Mouse (Mus musculus) liver, embryonic 14.5 days (tissue): ENCODE results near the gene Tlx2. TPM values are rescaled to one million over a fixed set of nuclear protein-coding genes. Genes with fewer than 3 reads are reported as not detected.

Experiments
- ATAC-seq: fragments of 200-750 bp; cut with Nextera tagmentation; 2 replicates; pipeline ENCODE4 v1.8.0; 2017; ENCODE audit warnings: moderate number of reproducible peaks, mild to moderate bottlenecking, moderate library complexity; ENCODE audit not compliant: insufficient read depth
- DNase-seq, 3 experiments: peaks; one replicate each; pipeline ENCODE4 v3.0.0-alpha.2; 2012 to 2013; ENCODE audit warnings: low read depth in 3 of 3, low spot score in 3 of 3
- H3K27ac ChIP-seq: fragments of 300-500 bp; sonication (generic); 2 replicates; pipeline ENCODE4 v1.5.1; 2014; ENCODE audit warnings: moderate library complexity, mild to moderate bottlenecking, control low read depth, inconsistent platforms
- H3K27me3 ChIP-seq: fragments of 300-500 bp; sonication (generic); 2 replicates; pipeline ENCODE4 v1.6.1; 2014; ENCODE audit warnings: mild to moderate bottlenecking, low read length, moderate library complexity; ENCODE audit not compliant: control insufficient read depth, insufficient read depth
- H3K36me3 ChIP-seq: fragments of 300-500 bp; sonication (generic); replicated peaks from 2 replicates; pipeline ENCODE4 v1.6.1; 2014; ENCODE audit warnings: low read depth; ENCODE audit not compliant: control insufficient read depth, insufficient read depth
- H3K4me1 ChIP-seq, 2 experiments: fragments of 200-500 bp in 1 of 2; fragments of 300-500 bp in 1 of 2; sonication (generic) in 1 of 2; replicated peaks; 2 replicates each; pipeline ENCODE4 v1.6.1; 2012 to 2014; ENCODE audit warnings: antibody characterized with exemption in 1 of 2, inconsistent platforms in 1 of 2, low read length in 1 of 2; ENCODE audit not compliant: control insufficient read depth in 2 of 2, insufficient read depth in 2 of 2
- H3K4me2 ChIP-seq: fragments of 300-500 bp; sonication (generic); 2 replicates; pipeline ENCODE4 v1.6.1; 2014; ENCODE audit warnings: low read depth, mild to moderate bottlenecking, control low read depth, moderate library complexity
- H3K4me3 ChIP-seq, 2 experiments: fragments of 200-500 bp in 1 of 2; fragments of 300-500 bp in 1 of 2; sonication (generic) in 1 of 2; 2 replicates each; pipeline ENCODE4 v1.5.1; 2012 to 2014; ENCODE audit warnings: low read depth in 2 of 2, low read length in 2 of 2, mild to moderate bottlenecking in 2 of 2, control low read depth in 1 of 2, inconsistent platforms in 1 of 2, moderate library complexity in 1 of 2; ENCODE audit not compliant: insufficient read depth in 1 of 2
- H3K9ac ChIP-seq: fragments of 300-500 bp; sonication (generic); replicated peaks from 2 replicates; pipeline ENCODE4 v1.6.1; 2014; ENCODE audit warnings: mild to moderate bottlenecking, control low read depth, moderate library complexity
- H3K9me3 ChIP-seq: fragments of 300-500 bp; sonication (generic); 2 replicates; pipeline ENCODE4 v1.6.1; 2016; ENCODE audit warnings: low read length, mixed read lengths; ENCODE audit not compliant: control insufficient read depth
- CTCF ChIP-seq: IDR thresholded peaks from 2 replicates; pipeline ENCODE4 v1.5.1; 2016; ENCODE audit warnings: antibody characterized with exemption, low read depth, control low read depth
- EP300 ChIP-seq: IDR thresholded peaks from 2 replicates; pipeline ENCODE4 v1.6.1; 2016; ENCODE audit warnings: antibody characterized with exemption, low read depth
- WGBS: fragments of 180-500 bp; shearing (Covaris S2); extraction: QIAGEN DNeasy Blood & Tissue Kit; methylation state at CpG from one replicate; pipeline ENCODE4 v1.1.7; 2014; ENCODE audit not compliant: insufficient replicate concordance; 5-methylcytosine and 5-hydroxymethylcytosine counted together
- polyA plus RNA-seq, 2 experiments: library from polyadenylated mRNA; depleted of rRNA in 1 of 2; stranded (reverse) in 1 of 2; unstranded in 1 of 2; fragments of >200 nt; fragmentation: Nextera tagmentation in 1 of 2; extraction: Ambion mirVana in 1 of 2; gene quantifications; 2 replicates each; pipeline versions ENCODE4 v1.2.1 to v1.2.3; 2012 to 2014

Tlx2 gene
- polyA plus RNA-seq, 2 experiments: not detected

- peak within 1 kb of the TSS; percentile 33 to 39 for H3K4me3 ChIP-seq
- peak within 1 kb of the TSS; percentile 45 for H3K4me2 ChIP-seq
- 82% methylated on average over 3 of the region's 3 CpGs for WGBS
- H3K9me3 ChIP-seq: no peaks in the 10 kb centered on the region
- H3K27me3 ChIP-seq: peaks cover 2% of the 10 kb centered on the region; the same call in 1 of the 2 replicates
- H3K27ac ChIP-seq: no peak within 1 kb of the TSS
- H3K9ac ChIP-seq: no peak within 1 kb of the TSS
- ATAC-seq: no peak
- H3K36me3 ChIP-seq: peaks cover 23% of the 10 kb centered on the region
- TF ChIP-seq EP300: no peak
- no peak for TF ChIP-seq CTCF
- H3K4me1 ChIP-seq: peaks cover 10 to 16% of the 10 kb centered on the region in 2 experiments
- peak in 2 of 3 experiments; percentile 43 to 46 for DNase-seq
Measured at GRCm38 (mm10) chr6:83057790-83058189, 12.3 kb downstream of the Tlx2 start, which contains the start of gene Dqx1. Gene Dqx1 (plus strand): TSS chr6:83057844.

DNA sequence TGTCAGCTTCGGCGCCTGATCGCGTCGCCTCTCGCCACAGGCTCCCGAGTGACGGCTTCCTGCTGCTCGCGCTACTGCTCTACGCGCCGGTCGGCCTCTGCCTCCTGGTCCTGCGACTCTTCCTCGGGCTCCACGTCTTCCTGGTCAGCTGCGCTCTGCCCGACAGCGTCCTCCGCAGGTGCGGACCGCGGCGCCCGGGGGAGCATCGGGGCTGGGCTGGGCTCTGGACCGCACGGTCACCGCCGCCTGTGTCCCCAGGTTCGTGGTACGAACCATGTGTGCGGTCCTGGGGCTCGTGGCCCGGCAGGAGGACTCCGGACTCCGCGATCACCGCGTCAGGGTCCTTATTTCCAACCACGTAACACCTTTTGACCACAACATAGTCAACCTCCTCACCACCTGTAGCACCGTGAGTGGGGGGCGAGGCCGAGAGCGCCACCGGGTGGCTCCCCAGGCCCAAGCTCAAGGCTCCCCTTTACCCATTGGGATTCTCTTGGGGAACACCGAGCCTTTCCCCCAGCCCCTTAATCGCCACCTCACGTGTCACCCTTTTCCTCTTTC lies 15.1 kb downstream of the Tlx2 start, which contains the start of gene Htra2:
Gene Htra2, minus strand, starts transcription at position 403 of the 561 bp plus-strand sequence.
- Histone ChIP-seq H3K36me3 (peaks cover 42% of the 10 kb centered on the region), H3K9me3 (no peaks in the 10 kb centered on the region), H3K27me3 (no peaks in the 10 kb centered on the region), H3K9ac (peak within 1 kb of the TSS; percentile 98), H3K4me3 (peak within 1 kb of the TSS; percentile 82 to 91), H3K27ac (peak within 1 kb of the TSS; percentile 72), H3K4me1 (peaks cover 14 to 20% of the 10 kb centered on the region in 2 experiments), H3K4me2 (peak within 1 kb of the TSS; percentile 97)
- TF ChIP-seq EP300 (no peak), CTCF (peak; percentile 75)
- ATAC-seq (peak; percentile 21), DNase-seq (no peak)
- under 1% methylated on average over 50 of the region's 50 CpGs for WGBS

DNA sequence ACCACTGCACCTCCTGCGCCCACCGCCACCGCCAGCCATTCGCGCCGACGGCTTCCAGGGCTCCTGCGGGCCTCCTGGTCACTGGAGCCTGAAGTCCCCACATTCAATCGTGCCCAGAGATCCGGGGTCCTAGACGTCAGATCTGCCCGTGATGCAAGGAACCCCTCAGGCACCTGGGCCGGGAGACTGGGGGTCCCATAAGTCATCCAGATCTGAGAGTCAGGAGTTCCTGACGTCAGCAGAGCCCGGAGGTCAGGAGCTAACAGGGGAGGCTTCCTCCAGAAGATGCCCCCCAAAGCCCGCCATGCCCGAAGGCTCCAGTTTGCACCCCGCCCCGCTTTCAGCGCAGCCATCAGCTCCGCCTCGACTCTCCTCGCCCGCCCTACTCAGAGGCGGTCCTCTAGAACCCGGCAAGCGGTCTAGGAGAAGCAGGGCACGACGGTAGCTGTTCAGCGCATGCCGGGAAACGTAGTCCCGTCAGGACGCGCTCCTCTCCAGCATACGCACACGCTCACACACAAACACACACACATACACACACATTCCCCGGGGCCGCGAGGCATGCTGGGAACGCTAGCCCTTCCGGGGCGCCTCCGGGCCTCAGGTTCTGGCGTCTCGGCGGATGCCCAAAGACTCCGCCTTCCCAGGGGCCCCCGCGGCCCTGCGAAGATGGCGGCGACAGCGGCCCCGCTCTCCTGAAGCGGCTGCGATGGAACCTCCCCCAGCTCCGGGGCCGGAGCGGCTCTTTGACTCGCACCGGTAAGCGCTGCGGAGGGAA lies 15.8 kb downstream of the Tlx2 start, which contains the start of gene Aup1:
Gene Aup1, plus strand, starts transcription at position 448 of the 778 bp plus-strand sequence.
- WGBS: under 1% methylated on average over 64 of the region's 64 CpGs
- Histone ChIP-seq H3K27ac (peak within 1 kb of the TSS; percentile 72), H3K27me3 (no peaks in the 10 kb centered on the region), H3K4me1 (peaks cover 14 to 22% of the 10 kb centered on the region in 2 experiments), H3K9ac (peak within 1 kb of the TSS; percentile 98), H3K4me3 (peak within 1 kb of the TSS; percentile 82 to 91), H3K36me3 (peaks cover 42% of the 10 kb centered on the region), H3K9me3 (no peaks in the 10 kb centered on the region), H3K4me2 (peak within 1 kb of the TSS; percentile 97)
- peak; percentile 94 for ATAC-seq
- peak; percentile 97 for DNase-seq
- TF ChIP-seq EP300 (peak; percentile 66), CTCF (no peak)

GRCm38 (mm10) chr6:83053136-83053960 lies 16.7 kb downstream of the Tlx2 start:
- Histone ChIP-seq H3K9ac (peak overlapping the region; percentile 98), H3K4me1 (peaks cover 14 to 20% of the 10 kb centered on the region in 2 experiments), H3K36me3 (peaks cover 42% of the 10 kb centered on the region), H3K27ac (peak overlapping the region; percentile 72), H3K4me2 (peak overlapping the region; percentile 97), H3K9me3 (no peaks in the 10 kb centered on the region), H3K27me3 (no peaks in the 10 kb centered on the region), H3K4me3 (peak overlapping the region; percentile 82 to 91)
- ATAC-seq (no peak), DNase-seq (peak in 1 of 3 experiments; percentile 49)
- WGBS: 2% methylated on average over 26 of the region's 26 CpGs
- TF ChIP-seq CTCF (0 out of 2 replicates have a peak, but pooled peaks have one; percentile 29), EP300 (no peak)
